In genomic region chr4:130798416-130798815, GRCm38 (mm10) we compare ENCODE assay signal across 10 mouse cellular contexts. TPM values are rescaled to one million over a fixed set of nuclear protein-coding genes. Genes with fewer than 3 reads are reported as not detected.
DNase-seq lines count a peak whose midpoint lies in the region; ATAC-seq and TF ChIP-seq lines count a peak whose summit lies in the region.
"Had no signal": no experiment of that assay in that cellular context is flagged by ENCODE, and none has a peak within 500 bp of the region (broad histone marks: within the 10 kb centered on the region; RNA-seq: fewer than 3 reads in every experiment).

No protein-coding gene starts in this region.

- H3K27ac ChIP-seq in intestine, embryonic 14.5 days (ENCODE audit: low read depth), result peak overlapping the region; percentile 57; the same call in 1 of the 2 replicates
- H3K27ac ChIP-seq in intestine, postnatal 0 days (ENCODE audit: low read depth, low read length), result no peak overlapping the region
- H3K27ac ChIP-seq in embryonic facial prominence, embryonic 15.5 days (replicated peaks), result 0 out of 2 replicates have a peak overlapping the region, but pooled peaks have one; percentile 44
- peak overlapping the region; percentile 66 for H3K27ac ChIP-seq in intestine, embryonic 15.5 days
- H3K27ac ChIP-seq: neural tube, embryonic 12.5 days had no signal

- TF ChIP-seq CTCF in intestine, postnatal 0 days (IDR thresholded peaks at IDR 0.05; ENCODE audit: low read depth), result no peak

- H3K4me3 ChIP-seq in intestine, embryonic 14.5 days (ENCODE audit: low read depth, low read length), result no peak overlapping the region
- H3K4me3 ChIP-seq in intestine, postnatal 0 days (ENCODE audit: low read depth, low read length), result no peak overlapping the region
- H3K4me3 ChIP-seq in embryonic facial prominence, embryonic 15.5 days (replicated peaks), result no peak overlapping the region
- no peak overlapping the region for H3K4me3 ChIP-seq in intestine, embryonic 15.5 days (replicated peaks)
- H3K4me3 ChIP-seq: neural tube, embryonic 12.5 days had no signal

- DNase-seq in intestine, embryonic 14.5 days (ENCODE audit: low spot score), result no peak
- peak; percentile 35 for DNase-seq in Muller cell, postnatal 12 days (ENCODE audit: inconsistent ontology term)
- no peak for DNase-seq in right cerebral cortex, postnatal 10 days (ENCODE audit: low spot score in 2 of 2)
- DNase-seq in right cerebral cortex, postnatal 25 days, result no peak
- no peak for DNase-seq in cerebellum, postnatal 25 days
- DNase-seq: thymus, postnatal 25 days had no signal

- ATAC-seq in intestine, embryonic 14.5 days (replicated peaks; ENCODE audit: low FRiP score, low TSS enrichment, low read depth), result no peak
- no peak for ATAC-seq in intestine, postnatal 0 days
- no peak for ATAC-seq in embryonic facial prominence, embryonic 15.5 days (ENCODE audit: insufficient number of reproducible peaks, low FRiP score, low TSS enrichment, low read depth)
- ATAC-seq in intestine, embryonic 15.5 days, result no peak

- no peaks in the 10 kb centered on the region for H3K27me3 ChIP-seq in intestine, embryonic 14.5 days (replicated peaks; ENCODE audit: control insufficient read depth, insufficient read depth, low read length)
- peaks cover 1% of the 10 kb centered on the region; the same call in 1 of the 2 replicates for H3K27me3 ChIP-seq in intestine, postnatal 0 days (replicated peaks; ENCODE audit: control insufficient read depth, insufficient read depth, low read length)
- no peaks in the 10 kb centered on the region for H3K27me3 ChIP-seq in embryonic facial prominence, embryonic 15.5 days
- no peaks in the 10 kb centered on the region for H3K27me3 ChIP-seq in intestine, embryonic 15.5 days (replicated peaks)
- H3K27me3 ChIP-seq: neural tube, embryonic 12.5 days had no signal

- H3K36me3 ChIP-seq in intestine, embryonic 14.5 days (ENCODE audit: control insufficient read depth, insufficient read depth, low read length), result no peaks in the 10 kb centered on the region
- H3K36me3 ChIP-seq in intestine, postnatal 0 days (ENCODE audit: control insufficient read depth, insufficient read depth), result no peaks in the 10 kb centered on the region
- H3K36me3 ChIP-seq in embryonic facial prominence, embryonic 15.5 days, result no peaks in the 10 kb centered on the region
- H3K36me3 ChIP-seq in intestine, embryonic 15.5 days, result no peaks in the 10 kb centered on the region
- H3K36me3 ChIP-seq: neural tube, embryonic 12.5 days had no signal

- H3K4me1 ChIP-seq in intestine, embryonic 14.5 days (replicated peaks; ENCODE audit: control insufficient read depth, insufficient read depth, low read length), result peaks cover 51% of the 10 kb centered on the region
- no peaks in the 10 kb centered on the region for H3K4me1 ChIP-seq in intestine, postnatal 0 days (replicated peaks; ENCODE audit: control insufficient read depth, insufficient read depth, low read length)
- H3K4me1 ChIP-seq in embryonic facial prominence, embryonic 15.5 days, result peaks cover 55% of the 10 kb centered on the region
- peaks cover 50% of the 10 kb centered on the region for H3K4me1 ChIP-seq in intestine, embryonic 15.5 days (replicated peaks)

- H3K9ac ChIP-seq in intestine, embryonic 14.5 days (ENCODE audit: low read length), result no peak overlapping the region
- H3K9ac ChIP-seq in intestine, postnatal 0 days (ENCODE audit: low read depth, low read length), result no peak overlapping the region
- H3K9ac ChIP-seq in embryonic facial prominence, embryonic 15.5 days, result no peak overlapping the region
- no peak overlapping the region for H3K9ac ChIP-seq in intestine, embryonic 15.5 days
- H3K9ac ChIP-seq: neural tube, embryonic 12.5 days had no signal

- no peaks in the 10 kb centered on the region for H3K9me3 ChIP-seq in intestine, embryonic 14.5 days (ENCODE audit: control insufficient read depth, low read length)
- no peaks in the 10 kb centered on the region for H3K9me3 ChIP-seq in intestine, postnatal 0 days (ENCODE audit: control insufficient read depth)
- no peaks in the 10 kb centered on the region for H3K9me3 ChIP-seq in embryonic facial prominence, embryonic 15.5 days (replicated peaks)
- no peaks in the 10 kb centered on the region for H3K9me3 ChIP-seq in intestine, embryonic 15.5 days
- H3K9me3 ChIP-seq: neural tube, embryonic 12.5 days had no signal

- WGBS in intestine, embryonic 14.5 days, result 65% methylated on average over 1 of the region's 1 CpGs
- 72% methylated on average over 1 of the region's 1 CpGs for WGBS in intestine, postnatal 0 days
- whole genome bisulfite sequencing in embryonic facial prominence, embryonic 15.5 days, result 51% methylated on average over 1 of the region's 1 CpGs
- 62% methylated on average over 1 of the region's 1 CpGs for WGBS in intestine, embryonic 15.5 days

- no peak overlapping the region for H3K4me2 ChIP-seq in intestine, embryonic 14.5 days (ENCODE audit: low read length)
- no peak overlapping the region for H3K4me2 ChIP-seq in intestine, postnatal 0 days (replicated peaks; ENCODE audit: low read depth)
- no peak overlapping the region for H3K4me2 ChIP-seq in embryonic facial prominence, embryonic 15.5 days (replicated peaks)
- H3K4me2 ChIP-seq in intestine, embryonic 15.5 days (replicated peaks), result 0 out of 2 replicates have a peak overlapping the region, but pooled peaks have one; percentile 35

RNA-seq across cellular contexts. Expression of gene Sdc3, which starts 6.1 kb away (rescaled TPM):
- 19.2 and 21.1 TPM in 2 replicates for polyA plus RNA-seq in intestine, embryonic 14.5 days (2014; fragmentation: Nextera tagmentation; extraction: Ambion mirVana)
- polyA plus RNA-seq in intestine, postnatal 0 days (2015; fragmentation: Nextera tagmentation; extraction: Ambion mirVana), result 9.7 and 10.8 TPM in 2 replicates
- polyA plus RNA-seq in embryonic facial prominence, embryonic 15.5 days (2015; fragmentation: Nextera tagmentation; extraction: Ambion mirVana), result 45.0 and 48.7 TPM in 2 replicates
- 20.2 and 20.3 TPM in 2 replicates for polyA plus RNA-seq in intestine, embryonic 15.5 days (2015; fragmentation: Nextera tagmentation; extraction: Ambion mirVana)
